In genomic region chr13:5248671-5249391, GRCm38 (mm10) we compare ENCODE assay signal across 13 mouse cellular contexts.
DNase-seq lines count a peak whose midpoint lies in the region; ATAC-seq and TF ChIP-seq lines count a peak whose summit lies in the region.
"Had no signal": no experiment of that assay in that cellular context is flagged by ENCODE, and none has a peak within 500 bp of the region (broad histone marks: within the 10 kb centered on the region; RNA-seq: fewer than 3 reads in every experiment).

No protein-coding gene starts in this region.

- no peaks in the 10 kb centered on the region for H3K36me3 ChIP-seq in C2C12 (ENCODE audit: control insufficient read depth, insufficient read depth)
- H3K36me3 ChIP-seq: forebrain, embryonic 12.5 days had no signal

- DNase-seq in frontal cortex, postnatal 14 days (ENCODE audit: low spot score in 2 of 2) = no peak
- peak; percentile 39 for DNase-seq in layer of hippocampus, adult 9-11 months
- no peak for DNase-seq in layer of hippocampus, adult 9-10 months (ENCODE audit: low spot score)
- peak; percentile 27 to 79 for DNase-seq in left cerebral cortex, postnatal 14 days (ENCODE audit: low spot score in 2 of 2)
- DNase-seq in yolk sac, embryonic 10.5 days (ENCODE audit: low spot score) = no peak
- DNase-seq: adrenal gland, postnatal 14 days; cerebellum, adult 11 months; embryo, embryonic 11 days; kidney, adult 11 months had no signal

- no peaks in the 10 kb centered on the region for H3K27me3 ChIP-seq in C2C12 (ENCODE audit: control insufficient read depth, insufficient read depth, insufficient read length)
- H3K27me3 ChIP-seq: forebrain, embryonic 12.5 days had no signal

- ATAC-seq in frontal cortex, adult (ENCODE audit: low TSS enrichment) = peak; percentile 100
- no peak for ATAC-seq in erythroid progenitor cell, adult 5-6 weeks (replicated peaks; ENCODE audit: low FRiP score, poor library complexity, severe bottlenecking)

- intact Hi-C loops in left cerebral cortex, postnatal 14 days (cut with DNase I) = no loop called here

- H3K79me3 ChIP-seq in C2C12 (ENCODE audit: low read depth) = no peaks in the 10 kb centered on the region

- H3ac ChIP-seq in C2C12 (ENCODE audit: control insufficient read depth, insufficient read length, low read depth) = no peak overlapping the region

- no peak overlapping the region for H3K4me3 ChIP-seq in C2C12 (ENCODE audit: insufficient read depth, poor library complexity, severe bottlenecking)
- H3K4me3 ChIP-seq: forebrain, embryonic 12.5 days had no signal

- no peak for TF ChIP-seq CTCF in C2C12 (IDR thresholded peaks at IDR 0.05; ENCODE audit: control insufficient read depth, insufficient read depth, insufficient read length)

- no peaks in the 10 kb centered on the region for H3K79me2 ChIP-seq in C2C12 (ENCODE audit: control insufficient read depth, insufficient read depth)

TF ChIP-seq in C2C12, 6 proteins besides CTCF, POLR2A, EP300 and RAD21:
- no peak for TF ChIP-seq MAX (IDR thresholded peaks at IDR 0.05)
- no peak for TF ChIP-seq CEBPB (IDR thresholded peaks at IDR 0.05; ENCODE audit: low read depth)
- TF ChIP-seq FOSL1 (IDR thresholded peaks at IDR 0.05; ENCODE audit: insufficient read depth, low read length, poor library complexity, severe bottlenecking) = peak; percentile 49
- no peak for TF ChIP-seq MYOG (IDR thresholded peaks at IDR 0.05; ENCODE audit: control insufficient read depth, extremely low read depth, insufficient read length)
- no peak for TF ChIP-seq MYOD1 (IDR thresholded peaks at IDR 0.05; ENCODE audit: control insufficient read depth, insufficient read length, low read depth)
TF ChIP-seq in C2C12: peak in this region for 1.

Comparison
In these comparisons a context has a peak if more than half of its experiments do, and no peak if none do; other contexts are left out.
1. DNase-seq: peak in layer of hippocampus, adult 9-11 months (single experiment) and left cerebral cortex, postnatal 14 days (2 of 2); none in frontal cortex, postnatal 14 days (0 of 2), layer of hippocampus, adult 9-10 months (single experiment) and yolk sac, embryonic 10.5 days (single experiment).